Mouse (Mus musculus) stomach, postnatal 0 days (tissue): ENCODE results near the gene Uba52.
A peak's percentile ranks its signal among the peaks of the same experiment; 100 is the strongest.

Experiments
- CTCF ChIP-seq: IDR thresholded peaks from 2 replicates; pipeline ENCODE4 v1.5.1; 2016; ENCODE audit warnings: antibody characterized with exemption, low read depth, mild to moderate bottlenecking, moderate library complexity
- EP300 ChIP-seq: optimal IDR thresholded peaks from 2 replicates; pipeline ENCODE3; 2016; ENCODE audit warnings: antibody characterized with exemption

GRCm38 (mm10) chr8:70504851-70505250 is 5.8 kb downstream of the Uba52 start:
- peak; percentile 91 for TF ChIP-seq CTCF
- TF ChIP-seq EP300 = no peak
